Mouse (Mus musculus) kidney, postnatal 10 days (tissue): Measurements from ENCODE around the gene Akap13.

Experiments
- DNase-seq: peaks from one replicate; pipeline ENCODE4 v3.0.0; 2021; ENCODE audit warnings: mixed read lengths

Akap13 gene

DNA sequence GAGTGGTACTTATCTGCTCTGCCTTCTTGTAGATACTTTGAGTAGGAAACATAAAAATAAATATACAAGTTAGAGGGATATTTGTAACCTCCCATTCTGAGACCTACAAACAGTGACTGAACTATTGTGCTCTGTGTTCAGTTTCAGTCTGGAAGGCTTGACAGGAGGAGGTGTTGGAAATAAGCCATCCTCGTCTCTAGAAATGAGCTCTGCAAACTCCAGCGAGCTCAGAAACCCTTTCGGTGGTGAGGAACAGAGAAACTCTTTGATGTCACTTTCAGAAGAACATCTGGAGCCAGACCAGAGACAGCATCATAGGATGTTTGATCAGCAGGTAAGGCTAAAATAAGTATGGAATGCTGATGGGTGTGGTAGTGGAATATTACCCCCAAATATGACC, 229.6 kb downstream of the Akap13 start:
- no peak for DNase-seq

DNA sequence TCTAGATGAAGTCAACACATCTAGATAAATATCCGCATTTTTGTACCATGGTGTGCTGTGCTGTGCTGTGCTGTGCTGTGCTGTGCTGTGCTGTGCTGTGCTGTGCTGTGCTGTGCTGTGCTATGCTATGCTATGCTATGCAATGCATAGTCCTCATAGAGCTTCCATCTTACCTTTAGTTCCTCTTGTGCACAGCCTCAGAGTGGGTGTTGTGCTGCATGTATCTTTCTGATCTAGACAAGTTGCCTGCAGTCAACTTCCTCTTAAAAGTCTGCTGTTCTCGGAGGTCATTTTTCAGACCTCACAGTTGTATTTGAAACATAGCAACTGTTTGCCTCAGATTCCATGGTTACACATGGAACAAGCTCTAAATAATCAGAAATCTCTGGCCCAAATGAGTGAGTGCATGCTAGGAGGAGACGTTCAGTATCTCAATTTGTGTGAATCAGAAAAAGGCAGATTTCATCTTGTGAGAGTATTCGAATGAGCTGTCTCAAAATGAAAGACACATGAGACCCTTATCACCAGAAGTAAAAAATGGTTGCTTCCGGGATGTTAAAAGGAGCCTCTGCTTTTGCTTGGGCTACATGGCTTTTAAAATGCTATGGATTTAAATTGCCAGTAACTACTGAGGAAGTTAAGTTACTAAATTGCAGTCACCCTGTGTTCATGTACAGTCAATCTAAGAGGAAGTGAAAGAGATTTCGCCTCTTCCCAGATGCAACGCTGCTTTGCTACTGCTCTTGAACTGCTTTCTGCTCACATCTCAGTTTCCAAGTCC, 230.9 kb downstream of the Akap13 start:
- no peak for DNase-seq

DNA sequence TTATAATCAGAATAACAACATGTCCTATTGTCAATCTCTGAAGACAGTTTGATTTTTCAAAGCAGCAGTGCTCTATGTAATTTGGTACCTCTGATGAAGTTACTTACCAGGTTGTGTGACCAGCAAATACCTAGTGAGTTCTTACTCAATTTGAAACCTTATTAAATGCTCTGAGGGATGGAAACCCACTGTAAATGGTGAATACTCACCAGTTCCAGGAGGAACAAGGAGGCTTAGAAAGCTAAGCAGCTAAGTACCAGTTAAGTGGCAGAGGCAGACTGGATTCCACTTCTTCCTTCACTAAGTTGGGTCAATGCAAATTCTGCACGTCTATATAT, 231.5 kb downstream of the Akap13 start:
- no peak for DNase-seq

- DNase-seq, result no peak
Measured at GRCm38 (mm10) chr7:75688144-75688543, 232.8 kb downstream of the Akap13 start.

DNA sequence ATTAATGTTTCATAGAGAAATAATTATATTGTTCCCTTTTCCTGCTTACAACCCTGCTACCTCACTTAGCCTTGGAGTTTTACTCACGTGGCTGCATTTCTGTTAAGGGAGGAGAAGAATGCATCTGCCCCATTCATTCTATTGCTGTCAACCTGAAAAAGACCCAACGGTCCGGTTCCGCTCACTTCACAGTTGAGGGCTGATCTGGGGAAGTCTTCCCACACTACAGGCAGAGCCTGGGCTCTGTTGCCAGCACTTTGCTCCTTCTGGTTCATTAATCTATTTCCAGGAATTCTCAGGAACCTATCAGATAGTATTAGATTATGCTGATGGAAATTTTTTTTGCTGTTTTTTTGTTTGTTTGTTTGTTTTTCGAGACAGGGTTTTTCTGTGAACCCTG, 239.4 kb downstream of the Akap13 start:
- no peak for DNase-seq

DNA sequence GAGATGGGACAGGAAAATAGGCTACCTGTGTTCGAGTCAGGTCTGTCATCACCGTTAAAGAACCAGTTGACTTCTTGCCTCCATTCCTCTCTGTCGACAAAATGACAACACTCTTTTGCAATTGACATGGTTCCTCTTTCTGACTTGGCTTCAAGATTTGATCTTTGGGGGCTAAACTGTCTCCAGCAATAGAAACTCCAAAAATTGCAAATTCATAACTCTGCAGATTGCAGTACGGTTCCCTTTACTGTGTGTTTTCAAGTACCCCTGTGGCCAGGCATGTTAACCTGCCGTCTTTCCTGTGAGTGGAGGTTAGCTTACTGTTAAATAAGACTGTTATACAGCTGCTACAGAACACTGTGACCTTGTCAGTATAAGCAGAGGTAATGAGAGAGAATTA, 244.5 kb downstream of the Akap13 start:
- no peak for DNase-seq

GRCm38 (mm10) chr7:75700771-75701345, 245.5 kb downstream of the Akap13 start:
- DNase-seq, result no peak

DNA sequence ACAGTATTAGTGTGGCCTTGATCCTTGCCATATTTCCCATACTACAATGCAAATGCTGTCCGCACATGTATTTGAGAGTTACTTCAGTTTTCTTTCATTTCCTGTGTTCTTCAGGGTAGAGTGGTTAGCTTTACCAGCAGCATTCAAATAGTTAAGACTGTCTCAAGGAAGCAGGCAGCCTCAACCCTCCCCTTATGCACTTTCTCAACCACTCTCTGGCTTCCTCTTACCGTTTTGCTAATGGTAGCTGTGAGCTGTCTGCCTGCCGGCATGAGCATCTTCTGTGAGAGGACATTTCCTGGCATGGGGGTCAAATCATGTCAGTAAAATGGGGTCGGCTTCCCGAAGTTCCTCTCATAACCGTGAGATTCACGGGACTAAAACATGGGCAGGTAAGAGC, 246.4 kb downstream of the Akap13 start:
- DNase-seq, result no peak

GRCm38 (mm10) chr7:75702368-75702767, 247.0 kb downstream of the Akap13 start:
- no peak for DNase-seq

DNA sequence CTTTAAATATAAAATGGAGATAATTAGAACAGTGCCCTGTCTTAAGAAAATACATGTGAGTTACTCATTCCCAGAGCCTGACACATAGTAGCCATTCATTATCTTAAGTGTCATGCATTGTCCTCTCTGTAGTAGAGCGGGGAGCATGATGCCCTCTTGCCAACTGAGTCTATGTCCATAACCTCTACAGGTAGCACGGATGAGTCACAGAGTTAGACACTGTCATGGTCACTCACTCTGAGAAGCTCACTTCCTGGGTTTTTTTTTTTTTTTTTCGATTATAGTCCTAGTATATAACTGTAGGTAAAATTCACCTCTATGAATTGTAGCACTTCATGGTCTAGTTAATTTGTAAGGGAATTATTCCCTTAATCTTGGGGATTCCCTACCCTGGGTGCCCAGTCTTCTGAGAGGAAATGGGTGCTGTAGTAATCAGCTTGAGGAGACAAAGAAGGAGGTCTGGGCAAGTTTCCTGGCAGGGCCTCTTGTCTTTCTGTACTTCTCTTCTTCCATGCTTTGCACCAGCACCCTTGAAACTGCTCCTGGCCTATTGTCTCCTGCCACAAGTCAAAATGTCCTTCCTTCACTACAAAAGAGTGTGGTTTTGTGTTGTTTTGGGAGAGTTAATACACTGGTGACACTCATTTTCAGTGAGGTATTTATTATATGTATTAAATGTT, 247.8 kb downstream of the Akap13 start:
- no peak for DNase-seq

- no peak for DNase-seq
Measured at GRCm38 (mm10) chr7:75704862-75705261, 249.5 kb downstream of the Akap13 start.

GRCm38 (mm10) chr7:75709936-75710335, 254.6 kb downstream of the Akap13 start:
- DNase-seq, result no peak

DNA sequence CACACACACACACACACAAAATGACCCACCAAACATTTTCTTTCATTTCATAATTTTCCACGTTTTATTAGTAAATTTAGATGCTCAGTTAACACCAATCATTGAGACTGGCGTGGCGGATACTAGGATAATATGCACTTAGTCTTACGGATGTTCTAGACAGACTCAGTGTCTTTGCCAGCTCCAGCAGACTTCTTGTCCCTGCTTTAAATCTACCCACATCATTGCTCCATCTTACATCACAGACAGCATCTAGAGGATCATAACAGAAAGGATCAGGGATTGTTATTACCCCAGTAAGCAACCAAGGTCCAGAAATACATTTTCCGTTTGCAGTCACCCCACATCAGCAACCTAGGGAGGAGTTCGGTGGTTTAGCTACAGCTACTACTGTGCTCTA, 255.6 kb downstream of the Akap13 start:
- no peak for DNase-seq

DNA sequence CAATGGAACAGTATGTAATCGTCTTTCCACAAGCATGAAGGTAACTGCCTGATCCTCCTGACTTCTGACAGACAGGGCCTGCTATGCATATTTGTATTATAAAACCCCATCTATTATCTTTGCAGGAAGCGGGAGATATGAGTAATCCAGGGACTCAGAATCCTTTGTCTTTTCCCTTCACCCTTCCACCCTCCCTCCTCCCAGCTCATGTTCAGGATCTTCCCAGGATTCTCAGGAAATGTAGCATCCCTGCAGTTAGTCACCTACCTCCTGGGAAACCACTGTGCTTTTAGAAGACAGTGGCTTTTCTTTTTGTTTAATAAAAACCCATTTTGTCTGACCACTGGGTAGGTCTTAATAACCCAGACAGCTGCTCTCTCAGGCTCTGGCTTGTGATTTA, 256.1 kb downstream of the Akap13 start:
- DNase-seq, result no peak

GRCm38 (mm10) chr7:75712808-75713207, 257.5 kb downstream of the Akap13 start:
- DNase-seq, result no peak

DNA sequence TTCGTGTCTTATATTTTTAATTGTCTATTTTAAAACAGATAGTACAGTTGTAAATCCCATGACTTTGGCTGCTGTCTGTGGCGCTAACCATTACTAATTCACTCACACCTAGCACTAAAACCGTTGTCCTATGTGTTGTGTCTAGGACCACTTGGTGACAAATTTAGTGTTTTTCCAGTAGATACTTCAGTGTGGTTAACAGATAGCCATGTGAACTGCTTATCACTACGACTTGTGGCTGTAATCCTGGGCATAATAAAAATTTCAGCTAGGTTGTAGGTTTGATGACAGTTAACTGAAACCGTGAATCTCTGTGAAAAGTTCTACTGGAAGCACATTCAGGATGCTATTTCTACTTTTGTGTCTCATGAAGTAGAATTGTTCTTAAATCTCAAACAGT, 258.6 kb downstream of the Akap13 start:
- DNase-seq, result no peak

DNA sequence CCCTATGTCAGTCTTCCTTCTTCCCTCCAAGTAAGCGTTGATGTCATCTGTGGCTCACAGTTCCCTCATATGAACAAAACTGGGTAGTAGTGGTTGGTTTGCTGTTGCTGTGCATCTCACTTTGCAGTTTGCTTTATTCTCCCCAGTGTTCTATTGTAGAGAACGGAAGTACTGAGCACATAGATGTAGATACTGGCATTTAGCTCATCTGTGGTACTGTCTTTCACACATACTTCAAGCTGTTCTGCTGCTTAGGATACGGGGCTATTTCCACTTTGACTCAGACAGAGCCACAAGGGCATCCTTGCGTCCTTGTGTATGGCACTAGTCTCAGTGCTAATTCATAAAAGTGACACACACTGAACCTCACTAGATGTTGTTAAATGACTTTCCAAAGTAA, 259.7 kb downstream of the Akap13 start:
- no peak for DNase-seq

DNA sequence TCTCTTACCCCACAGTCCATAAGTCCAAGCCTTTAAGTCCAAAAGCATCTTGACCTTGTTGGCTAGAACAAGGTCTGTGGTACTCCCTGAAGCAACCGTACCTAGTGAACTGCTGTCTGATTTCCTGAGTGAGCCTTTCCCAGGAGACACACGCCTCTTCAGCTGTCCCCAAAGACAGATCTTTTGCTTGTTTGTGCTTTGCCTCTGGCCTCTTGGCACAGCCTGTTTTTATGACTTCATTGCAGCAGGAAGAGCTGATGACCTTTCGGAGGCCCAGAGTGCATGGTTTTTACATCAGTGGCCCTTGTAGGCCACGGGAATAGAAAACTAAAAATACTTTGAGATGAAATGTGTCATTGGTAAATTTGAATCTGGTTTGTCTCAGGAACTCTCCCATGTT, 260.6 kb downstream of the Akap13 start:
- peak; percentile 38 for DNase-seq

GRCm38 (mm10) chr7:75717349-75717748, 262.0 kb downstream of the Akap13 start:
- no peak for DNase-seq

DNA sequence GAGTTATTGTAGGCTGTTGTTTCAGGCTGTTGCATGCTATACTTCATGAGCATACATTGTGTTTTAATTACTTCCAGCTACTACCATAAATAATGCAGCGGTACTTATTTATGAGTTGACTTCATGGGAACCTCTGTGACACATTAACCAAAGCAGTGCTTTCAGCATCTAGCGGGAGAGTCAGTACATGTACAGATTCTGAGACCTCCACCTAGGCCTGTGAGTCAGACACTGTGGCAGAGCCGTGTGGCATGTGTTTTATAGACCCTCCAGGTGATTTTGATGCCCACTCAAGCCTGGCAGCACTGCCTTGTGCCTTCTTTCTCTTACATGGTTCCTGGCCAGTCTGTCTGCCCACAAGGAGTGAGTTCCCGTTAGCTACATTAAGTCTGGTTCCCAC, 266.0 kb downstream of the Akap13 start:
- DNase-seq, result no peak

DNA sequence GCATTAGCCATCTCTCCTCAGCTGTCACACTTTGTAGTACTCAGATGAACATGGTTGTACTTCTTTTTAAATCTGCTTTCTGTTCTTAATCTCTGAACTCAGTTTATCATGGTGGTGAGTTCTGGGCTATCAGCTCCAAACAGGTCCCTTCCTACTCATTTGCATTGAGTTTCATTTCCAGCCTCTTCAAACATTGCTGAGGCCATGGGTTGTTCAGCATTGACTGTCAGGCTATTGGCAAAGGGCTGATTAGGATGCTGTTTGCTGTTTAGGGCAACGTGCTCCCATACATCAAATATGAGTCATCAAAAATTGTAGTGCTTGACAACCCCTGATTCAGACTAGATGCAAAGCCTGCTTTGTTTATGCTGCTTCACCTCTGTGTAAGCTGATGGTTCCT, 268.7 kb downstream of the Akap13 start:
- no peak for DNase-seq

DNA sequence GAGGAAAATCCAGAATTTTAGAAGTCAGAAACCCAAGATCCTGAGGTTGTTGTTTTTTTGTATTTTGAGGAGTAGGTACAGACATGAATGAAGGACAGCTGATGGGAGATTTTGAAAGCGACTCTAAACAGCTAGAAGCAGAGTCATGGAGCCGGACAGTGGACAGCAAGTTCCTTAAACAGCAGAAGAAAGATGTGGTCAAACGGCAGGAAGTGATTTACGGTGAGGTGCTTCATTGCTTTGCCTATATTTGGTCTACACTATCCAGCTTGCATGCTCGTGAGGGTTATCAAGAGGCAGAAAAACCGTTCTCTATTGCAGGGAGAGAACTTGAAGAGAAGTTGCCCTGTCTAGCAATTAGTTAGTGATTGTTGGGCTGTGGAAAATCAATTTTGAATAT, 270.6 kb downstream of the Akap13 start:
- no peak for DNase-seq

DNA sequence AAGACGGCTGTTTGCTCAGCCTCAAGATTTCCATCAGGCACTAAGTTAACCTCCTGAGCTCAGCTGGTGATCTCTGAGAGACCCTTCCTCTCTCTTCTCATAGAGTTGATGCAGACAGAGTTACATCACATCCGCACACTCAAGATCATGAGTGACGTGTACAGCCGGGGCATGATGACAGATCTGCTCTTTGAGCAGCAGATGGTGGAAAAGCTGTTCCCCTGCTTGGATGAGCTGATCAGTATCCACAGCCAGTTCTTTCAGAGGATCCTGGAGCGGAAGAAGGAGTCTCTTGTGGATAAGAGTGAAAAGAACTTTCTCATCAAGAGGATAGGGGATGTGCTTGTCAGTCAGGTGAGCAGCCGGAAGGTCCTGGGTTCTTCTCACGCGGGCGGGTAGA, 271.5 kb downstream of the Akap13 start:
- DNase-seq, result no peak

DNA sequence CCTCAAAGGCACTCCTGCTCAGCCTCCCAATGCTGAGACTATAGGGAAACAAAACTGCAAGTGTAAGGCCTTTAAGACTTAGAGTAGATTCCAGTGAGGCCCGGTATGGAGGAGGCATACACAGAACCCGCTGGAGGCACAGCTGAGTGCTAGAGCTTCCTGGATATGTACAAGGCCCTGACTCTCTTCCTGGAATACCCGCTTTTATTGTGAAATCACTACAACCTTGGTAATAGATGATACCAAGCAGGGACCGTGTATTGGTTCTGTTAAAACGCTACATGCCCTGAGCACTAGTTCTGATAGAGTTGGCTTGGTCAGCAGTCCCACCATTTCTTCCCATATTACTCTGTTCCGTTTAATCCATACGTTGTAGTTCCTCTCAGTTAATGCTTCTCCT, 274.3 kb downstream of the Akap13 start:
- DNase-seq, result no peak

DNA sequence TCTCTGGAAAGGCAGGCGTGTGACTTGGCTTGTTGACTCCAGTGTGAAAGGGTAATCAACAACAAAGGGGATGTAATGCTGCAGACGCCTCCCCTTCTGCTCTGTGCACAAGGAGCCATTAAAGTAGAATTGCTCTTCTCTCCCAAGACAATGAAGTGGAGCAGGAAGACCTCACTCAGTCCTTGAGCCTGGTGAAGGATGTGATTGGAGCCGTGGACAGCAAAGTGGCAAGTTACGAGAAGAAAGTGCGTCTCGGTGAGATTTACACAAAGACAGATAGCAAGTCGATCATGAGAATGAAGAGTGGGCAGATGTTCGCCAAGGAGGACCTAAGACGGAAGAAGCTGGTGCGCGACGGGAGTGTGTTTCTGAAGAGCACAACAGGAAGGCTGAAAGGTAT, 274.9 kb downstream of the Akap13 start:
- DNase-seq, result no peak
